Mouse (Mus musculus): ENCODE measurements around the gene Relch. TPM values are rescaled to one million over a fixed set of nuclear protein-coding genes. Genes with fewer than 3 reads are reported as not detected.
A peak's percentile ranks its signal among the peaks of the same experiment; 100 is the strongest.
"Not testable (repeated sequence)": the region's sequence is repeated elsewhere in the genome, so short reads cannot be mapped to it uniquely, and the experiment has no call there.

Gene Relch
- polyA plus RNA-seq, 1 experiment from 2014 or later = 21.8 TPM

DNA sequence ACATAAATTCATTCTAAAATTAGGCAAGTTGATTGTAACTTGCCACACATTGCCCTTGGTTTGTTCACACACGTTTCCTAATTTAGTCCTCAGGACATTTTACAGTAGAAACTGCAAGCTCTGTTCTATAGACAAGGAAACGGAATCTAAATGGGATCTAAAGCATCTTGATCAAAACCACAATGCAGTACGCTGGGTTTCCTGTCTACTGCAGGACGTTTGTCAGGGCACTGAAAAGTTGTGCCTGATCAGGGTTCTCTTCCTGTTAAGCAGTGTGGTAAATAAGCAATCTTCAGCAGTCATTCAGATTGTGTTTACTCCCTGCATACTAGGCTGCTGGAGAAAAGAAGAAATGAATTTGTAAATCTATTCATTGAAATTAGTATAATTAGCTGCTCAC, 88.5 kb downstream of the Relch start:
- no peak overlapping the region for H3K27ac ChIP-seq (replicated peaks; ENCODE audit: low read depth, low read length)
- H3K27me3 ChIP-seq (replicated peaks; ENCODE audit: control insufficient read depth, insufficient read depth, low read length) = no peaks in the 10 kb centered on the region
- 75% methylated on average over 4 of the region's 4 CpGs for WGBS
- H3K4me1 ChIP-seq (ENCODE audit: control insufficient read depth, insufficient read depth, low read length) = no peaks in the 10 kb centered on the region
- H3K9me3 ChIP-seq (ENCODE audit: control insufficient read depth, low read length) = no peaks in the 10 kb centered on the region
- peaks cover 50% of the 10 kb centered on the region for H3K36me3 ChIP-seq (ENCODE audit: control insufficient read depth, insufficient read depth, low read length)
- DNase-seq (ENCODE audit: low spot score) (no peak), ATAC-seq (ENCODE audit: low read depth) (no peak)
- no peak overlapping the region for H3K9ac ChIP-seq (ENCODE audit: low read depth, low read length)
- H3K4me3 ChIP-seq (ENCODE audit: low read depth, low read length) = no peak overlapping the region
- no peak overlapping the region for H3K4me2 ChIP-seq (ENCODE audit: low read depth, low read length)

DNA sequence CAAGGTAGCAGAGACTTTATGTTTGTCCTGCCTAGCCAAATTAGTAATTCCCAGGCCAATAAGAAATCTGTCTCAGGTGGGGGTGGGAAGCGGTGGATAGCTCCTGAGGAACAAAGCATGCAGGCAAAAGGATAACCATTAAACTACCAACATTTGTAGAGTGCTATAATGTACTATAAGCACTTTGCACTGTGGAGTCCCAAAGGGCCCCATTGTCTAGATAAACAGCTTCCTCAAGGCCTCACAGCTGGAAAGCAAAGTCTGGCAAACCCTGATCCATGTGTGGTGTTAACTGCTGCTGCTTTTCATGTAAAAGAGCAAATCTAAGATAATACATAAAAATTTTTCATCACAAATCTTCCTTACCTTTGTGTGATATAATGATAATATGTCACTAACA, 89.3 kb downstream of the Relch start:
- Histone ChIP-seq H3K27ac (replicated peaks; ENCODE audit: low read depth, low read length) (no peak overlapping the region), H3K4me3 (ENCODE audit: low read depth, low read length) (no peak overlapping the region), H3K9ac (ENCODE audit: low read depth, low read length) (no peak overlapping the region), H3K4me1 (ENCODE audit: control insufficient read depth, insufficient read depth, low read length) (no peaks in the 10 kb centered on the region), H3K4me2 (ENCODE audit: low read depth, low read length) (no peak overlapping the region), H3K27me3 (replicated peaks; ENCODE audit: control insufficient read depth, insufficient read depth, low read length) (no peaks in the 10 kb centered on the region), H3K9me3 (ENCODE audit: control insufficient read depth, low read length) (no peaks in the 10 kb centered on the region), H3K36me3 (ENCODE audit: control insufficient read depth, insufficient read depth, low read length) (peaks cover 44% of the 10 kb centered on the region)
- peak; percentile 11 for DNase-seq (ENCODE audit: low spot score)
- 87% methylated on average over 1 of the region's 1 CpGs for WGBS
- ATAC-seq (ENCODE audit: low read depth) = no peak

DNA sequence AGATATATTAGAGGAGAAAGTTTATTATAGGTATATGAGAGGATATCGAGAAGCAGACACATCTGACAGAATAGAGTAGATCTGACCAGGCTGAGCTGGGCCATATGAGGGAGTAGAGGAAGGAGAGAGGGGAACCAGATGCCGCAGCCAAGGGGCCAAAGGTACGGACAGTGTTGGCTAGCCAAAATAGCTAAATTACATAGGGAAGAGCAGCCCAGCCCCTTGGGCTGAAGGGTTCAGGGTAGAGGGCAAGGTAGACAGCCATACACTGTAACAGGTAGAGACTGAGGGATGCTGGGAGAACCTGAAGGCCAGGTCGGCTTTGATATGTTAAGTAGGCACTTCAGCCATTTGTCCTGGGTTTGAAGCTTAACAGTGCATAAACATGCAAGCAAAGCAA, 95.1 kb downstream of the Relch start:
- Histone ChIP-seq H3K9me3 (ENCODE audit: control insufficient read depth, low read length) (no peaks in the 10 kb centered on the region), H3K27ac (replicated peaks; ENCODE audit: low read depth, low read length) (no peak overlapping the region), H3K9ac (ENCODE audit: low read depth, low read length) (no peak overlapping the region), H3K27me3 (replicated peaks; ENCODE audit: control insufficient read depth, insufficient read depth, low read length) (no peaks in the 10 kb centered on the region), H3K36me3 (ENCODE audit: control insufficient read depth, insufficient read depth, low read length) (no peaks in the 10 kb centered on the region), H3K4me2 (ENCODE audit: low read depth, low read length) (no peak overlapping the region), H3K4me3 (ENCODE audit: low read depth, low read length) (no peak overlapping the region), H3K4me1 (ENCODE audit: control insufficient read depth, insufficient read depth, low read length) (no peaks in the 10 kb centered on the region)
- WGBS = 91% methylated on average over 4 of the region's 4 CpGs
- DNase-seq (ENCODE audit: low spot score) (no peak), ATAC-seq (ENCODE audit: low read depth) (no peak)

DNA sequence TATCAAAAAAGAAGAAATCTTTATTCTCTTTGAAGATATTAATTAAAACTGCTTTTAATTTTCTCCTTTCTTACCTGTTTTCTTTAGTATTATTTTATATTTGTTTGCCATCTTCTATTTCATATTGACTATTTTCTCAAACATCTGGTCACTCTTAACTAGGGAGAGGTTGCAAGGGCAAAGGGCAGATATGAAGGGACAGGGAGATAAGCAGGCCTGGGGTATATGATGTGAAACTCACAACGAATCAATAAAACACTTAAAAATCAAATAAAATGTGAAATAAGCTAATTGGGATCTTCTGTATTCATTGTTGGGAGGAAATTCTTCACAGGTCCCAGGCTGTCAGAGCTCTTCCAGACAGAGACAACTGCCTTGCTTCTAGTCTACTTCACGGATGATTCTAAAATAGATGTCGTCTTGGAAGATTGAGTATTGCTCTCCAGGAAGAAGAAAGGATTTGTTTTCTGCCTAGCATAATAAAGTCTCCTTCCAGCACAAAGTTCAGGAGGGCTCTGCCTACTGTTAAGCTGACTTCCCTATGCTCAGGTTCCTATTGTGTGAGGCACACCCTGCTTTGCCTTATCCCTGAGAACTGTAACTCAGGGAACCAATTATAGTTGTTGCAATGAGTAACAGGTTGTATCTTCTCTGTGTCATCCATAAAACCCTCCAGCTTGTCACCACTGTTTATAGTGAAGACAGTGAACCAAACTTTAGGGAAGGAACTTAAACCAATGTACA, 95.9 kb downstream of the Relch start:
- H3K4me1 ChIP-seq (ENCODE audit: control insufficient read depth, insufficient read depth, low read length) = no peaks in the 10 kb centered on the region
- no peaks in the 10 kb centered on the region for H3K27me3 ChIP-seq (replicated peaks; ENCODE audit: control insufficient read depth, insufficient read depth, low read length)
- ATAC-seq (ENCODE audit: low read depth) (no peak), DNase-seq (ENCODE audit: low spot score) (no peak)
- H3K4me3 ChIP-seq (ENCODE audit: low read depth, low read length) = no peak overlapping the region
- H3K9me3 ChIP-seq (ENCODE audit: control insufficient read depth, low read length) = no peaks in the 10 kb centered on the region
- H3K27ac ChIP-seq (replicated peaks; ENCODE audit: low read depth, low read length) = no peak overlapping the region
- WGBS = 90% methylated on average over 3 of the region's 3 CpGs
- H3K4me2 ChIP-seq (ENCODE audit: low read depth, low read length) = no peak overlapping the region
- no peaks in the 10 kb centered on the region for H3K36me3 ChIP-seq (ENCODE audit: control insufficient read depth, insufficient read depth, low read length)
- no peak overlapping the region for H3K9ac ChIP-seq (ENCODE audit: low read depth, low read length)

DNA sequence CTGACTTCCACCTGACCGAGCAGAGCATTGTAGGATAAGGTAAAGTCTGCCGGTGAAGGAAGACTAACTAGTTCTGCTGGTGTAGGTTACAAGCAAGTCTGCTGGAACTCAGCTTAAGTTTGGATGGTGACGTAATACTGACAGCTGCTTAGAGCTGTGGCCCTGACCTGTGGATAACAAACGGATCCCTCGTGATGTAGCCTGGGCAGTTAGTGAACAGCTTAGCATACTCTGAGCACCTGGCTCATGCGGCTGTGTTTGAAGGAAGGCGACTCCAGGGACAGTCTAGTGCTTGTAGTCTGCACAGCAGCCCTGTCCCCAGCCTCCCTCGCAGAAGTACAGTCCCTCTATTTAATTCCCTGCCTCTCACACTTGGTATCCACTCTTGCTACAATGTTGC, 101.9 kb downstream of the Relch start:
- Histone ChIP-seq H3K27ac (replicated peaks; ENCODE audit: low read depth, low read length) (no peak overlapping the region), H3K27me3 (replicated peaks; ENCODE audit: control insufficient read depth, insufficient read depth, low read length) (no peaks in the 10 kb centered on the region), H3K4me1 (ENCODE audit: control insufficient read depth, insufficient read depth, low read length) (no peaks in the 10 kb centered on the region), H3K9me3 (ENCODE audit: control insufficient read depth, low read length) (no peaks in the 10 kb centered on the region), H3K9ac (ENCODE audit: low read depth, low read length) (no peak overlapping the region), H3K4me2 (ENCODE audit: low read depth, low read length) (no peak overlapping the region), H3K4me3 (ENCODE audit: low read depth, low read length) (no peak overlapping the region), H3K36me3 (ENCODE audit: control insufficient read depth, insufficient read depth, low read length) (no peaks in the 10 kb centered on the region)
- WGBS = 58% methylated on average over 8 of the region's 8 CpGs
- DNase-seq (ENCODE audit: low spot score) (no peak), ATAC-seq (ENCODE audit: low read depth) (0 out of 2 replicates have a peak, but pooled peaks have one; percentile 62)

DNA sequence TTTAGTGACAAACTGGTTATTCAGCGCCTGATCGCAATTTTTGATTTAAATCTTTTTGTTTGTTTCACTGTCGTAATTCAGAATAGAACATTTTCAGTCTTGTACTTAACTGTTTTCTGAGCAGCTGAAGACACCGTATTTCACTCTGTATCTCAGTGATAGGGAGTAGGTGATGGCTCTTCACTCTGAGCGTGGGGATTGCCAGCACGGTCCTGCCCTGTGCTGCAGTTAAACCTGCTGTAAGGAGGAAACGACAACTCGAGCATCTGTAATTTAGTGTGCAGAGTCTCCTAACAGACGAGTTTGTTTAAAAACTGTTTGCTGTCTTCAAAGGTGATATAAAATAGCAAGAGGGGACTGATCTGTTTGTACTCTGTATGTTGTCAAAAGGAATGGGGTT, 102.4 kb downstream of the Relch start:
- H3K9ac ChIP-seq (ENCODE audit: low read depth, low read length); H3K27me3 ChIP-seq (replicated peaks; ENCODE audit: control insufficient read depth, insufficient read depth, low read length); H3K9me3 ChIP-seq (ENCODE audit: control insufficient read depth, low read length); H3K27ac ChIP-seq (replicated peaks; ENCODE audit: low read depth, low read length); H3K4me1 ChIP-seq (ENCODE audit: control insufficient read depth, insufficient read depth, low read length); H3K36me3 ChIP-seq (ENCODE audit: control insufficient read depth, insufficient read depth, low read length); DNase-seq (ENCODE audit: low spot score); H3K4me2 ChIP-seq (ENCODE audit: low read depth, low read length); ATAC-seq (ENCODE audit: low read depth); H3K4me3 ChIP-seq (ENCODE audit: low read depth, low read length): not testable (repeated sequence)
- WGBS = 83% methylated on average over 9 of the region's 9 CpGs

DNA sequence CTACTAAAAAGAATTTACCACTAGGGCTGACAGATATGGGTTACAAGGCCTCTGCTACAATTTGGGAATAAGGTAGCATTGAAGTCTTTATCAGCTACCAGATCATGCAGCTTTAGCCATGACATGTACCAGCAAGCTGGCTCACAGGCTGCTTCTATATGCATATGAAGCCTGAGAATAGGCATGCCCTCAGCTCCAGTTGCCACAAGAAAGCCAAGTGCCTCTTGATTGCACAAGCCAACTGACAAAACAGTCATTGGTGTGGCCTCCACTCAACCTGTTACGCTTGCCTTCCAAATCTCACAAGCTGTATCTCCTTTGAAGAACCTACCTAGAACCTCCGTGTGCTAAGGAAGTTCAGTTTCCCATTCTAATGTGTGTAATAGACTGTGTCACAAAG, 104.7 kb downstream of the Relch start:
- H3K9me3 ChIP-seq (ENCODE audit: control insufficient read depth, low read length) = no peaks in the 10 kb centered on the region
- H3K4me3 ChIP-seq (ENCODE audit: low read depth, low read length) = no peak overlapping the region
- H3K27me3 ChIP-seq (replicated peaks; ENCODE audit: control insufficient read depth, insufficient read depth, low read length) = no peaks in the 10 kb centered on the region
- WGBS = 83% methylated on average over 2 of the region's 2 CpGs
- no peak overlapping the region for H3K9ac ChIP-seq (ENCODE audit: low read depth, low read length)
- H3K4me1 ChIP-seq (ENCODE audit: control insufficient read depth, insufficient read depth, low read length) = no peaks in the 10 kb centered on the region
- ATAC-seq (ENCODE audit: low read depth) = no peak
- no peak overlapping the region for H3K27ac ChIP-seq (replicated peaks; ENCODE audit: low read depth, low read length)
- DNase-seq (ENCODE audit: low spot score) = no peak
- no peaks in the 10 kb centered on the region for H3K36me3 ChIP-seq (ENCODE audit: control insufficient read depth, insufficient read depth, low read length)
- H3K4me2 ChIP-seq (ENCODE audit: low read depth, low read length) = no peak overlapping the region

DNA sequence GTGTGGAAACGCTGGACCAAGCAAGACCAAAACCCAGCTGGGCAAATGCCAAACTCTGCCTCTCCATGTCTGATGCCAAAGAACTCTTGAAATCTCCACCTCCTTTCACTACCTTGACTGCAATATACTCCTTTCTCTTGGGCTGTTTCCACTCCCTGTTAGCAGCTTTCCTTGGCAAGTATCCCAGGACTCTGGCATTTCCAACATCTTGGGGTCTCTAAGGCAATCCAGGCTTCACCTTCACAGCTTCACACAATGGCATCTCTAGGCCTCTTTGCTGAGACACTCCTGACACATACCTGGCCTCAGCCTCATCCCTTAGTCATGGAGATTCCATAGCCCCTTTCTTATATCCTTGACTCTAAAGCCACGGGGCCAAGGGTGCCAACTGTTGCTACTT, 107.0 kb downstream of the Relch start:
- no peak for ATAC-seq (ENCODE audit: low read depth)
- no peaks in the 10 kb centered on the region for H3K4me1 ChIP-seq (ENCODE audit: control insufficient read depth, insufficient read depth, low read length)
- WGBS = 73% methylated on average over 2 of the region's 2 CpGs
- no peaks in the 10 kb centered on the region for H3K9me3 ChIP-seq (ENCODE audit: control insufficient read depth, low read length)
- H3K4me3 ChIP-seq (ENCODE audit: low read depth, low read length) = no peak overlapping the region
- no peak overlapping the region for H3K4me2 ChIP-seq (ENCODE audit: low read depth, low read length)
- H3K9ac ChIP-seq (ENCODE audit: low read depth, low read length) = no peak overlapping the region
- H3K27ac ChIP-seq (replicated peaks; ENCODE audit: low read depth, low read length) = no peak overlapping the region
- no peaks in the 10 kb centered on the region for H3K27me3 ChIP-seq (replicated peaks; ENCODE audit: control insufficient read depth, insufficient read depth, low read length)
- DNase-seq (ENCODE audit: low spot score) = no peak
- H3K36me3 ChIP-seq (ENCODE audit: control insufficient read depth, insufficient read depth, low read length) = no peaks in the 10 kb centered on the region

DNA sequence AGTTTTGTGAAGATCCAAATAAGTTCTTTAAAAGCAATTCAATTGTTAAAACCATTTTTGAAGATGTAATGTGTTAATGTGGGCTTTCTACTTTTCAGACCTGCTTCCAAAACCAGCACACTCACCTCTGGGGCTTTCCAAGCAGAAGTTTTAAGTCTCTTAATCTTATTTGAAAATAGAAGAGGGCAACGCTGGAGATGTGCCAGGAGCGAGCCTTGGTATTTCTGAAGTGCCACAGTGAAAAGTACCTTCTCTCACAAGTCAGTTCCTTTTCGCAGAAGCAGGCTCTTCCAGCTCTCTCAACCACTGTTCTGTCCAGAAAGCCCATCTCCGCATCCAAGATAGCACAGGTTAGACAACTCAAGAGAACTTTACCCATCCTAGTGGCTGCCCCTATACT, 112.8 kb downstream of the Relch start:
- 78% methylated on average over 4 of the region's 4 CpGs for WGBS
- Histone ChIP-seq H3K9ac (ENCODE audit: low read depth, low read length) (no peak overlapping the region), H3K9me3 (ENCODE audit: control insufficient read depth, low read length) (no peaks in the 10 kb centered on the region), H3K4me1 (ENCODE audit: control insufficient read depth, insufficient read depth, low read length) (no peaks in the 10 kb centered on the region), H3K27me3 (replicated peaks; ENCODE audit: control insufficient read depth, insufficient read depth, low read length) (peaks cover 25% of the 10 kb centered on the region), H3K36me3 (ENCODE audit: control insufficient read depth, insufficient read depth, low read length) (no peaks in the 10 kb centered on the region), H3K27ac (replicated peaks; ENCODE audit: low read depth, low read length) (no peak overlapping the region), H3K4me3 (ENCODE audit: low read depth, low read length) (no peak overlapping the region), H3K4me2 (ENCODE audit: low read depth, low read length) (no peak overlapping the region)
- ATAC-seq (ENCODE audit: low read depth) = no peak
- DNase-seq (ENCODE audit: low spot score) = no peak
